Mouse (Mus musculus) hematopoietic stem cell, adult 5-6 weeks (primary cell): ENCODE measurements around the gene Gm49711. TPM values are rescaled to one million over a fixed set of nuclear protein-coding genes. Genes with fewer than 3 reads are reported as not detected.

Experiments
- ATAC-seq, 2 experiments: fragments of 125-278 bp in 1 of 2; replicated peaks in 1 of 2; 2 replicates each; pipeline ENCODE4 v1.8.0; 2016 to 2017; ENCODE audit warnings: inconsistent platforms in 2 of 2, mild to moderate bottlenecking in 2 of 2, moderate number of reproducible peaks in 2 of 2, low read depth in 1 of 2, moderate TSS enrichment in 1 of 2; ENCODE audit not compliant: low FRiP score in 2 of 2, poor library complexity in 2 of 2, severe bottlenecking in 2 of 2, insufficient read depth in 1 of 2, low TSS enrichment in 1 of 2
- total RNA-seq: library from RNA; stranded (forward); fragments of 172-1452, 232-1000 nt; gene quantifications from 2 replicates; pipeline ENCODE4 v1.2.3, GENCODE M21; 2017

Gm49711 gene
- total RNA-seq, 1 experiment from 2014 or later: not detected

DNA sequence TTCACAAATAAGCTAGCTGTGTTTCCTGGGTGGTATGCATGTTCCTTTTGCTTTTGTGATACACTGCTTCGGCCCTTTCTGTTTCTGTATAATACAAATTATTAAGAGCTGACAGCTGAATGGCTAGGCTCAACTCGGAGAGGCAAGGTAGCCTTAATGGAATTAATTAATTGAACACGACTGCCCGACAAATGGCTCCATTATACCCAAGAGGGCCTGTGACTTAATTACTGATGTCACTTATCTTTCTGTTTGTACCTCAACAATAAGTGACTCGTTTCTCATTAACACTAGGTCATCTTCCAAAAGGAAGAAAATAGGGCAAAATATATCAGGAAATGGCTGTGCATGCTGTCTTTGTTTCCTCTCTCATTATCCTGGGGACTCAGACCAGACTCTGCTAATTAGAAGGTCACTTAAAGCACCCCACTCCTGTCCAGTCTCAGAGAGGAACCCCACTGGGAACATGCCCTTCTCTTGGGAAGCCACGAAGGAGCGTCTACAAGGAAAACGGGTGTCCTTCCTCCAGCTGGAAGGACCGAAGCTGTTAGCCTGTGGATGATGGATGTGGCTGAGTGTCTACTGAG, 84.4 kb downstream of the Gm49711 start:
- no peak for ATAC-seq

GRCm38 (mm10) chr16:92147631-92148366, 89.7 kb downstream of the Gm49711 start:
- no peak for ATAC-seq

DNA sequence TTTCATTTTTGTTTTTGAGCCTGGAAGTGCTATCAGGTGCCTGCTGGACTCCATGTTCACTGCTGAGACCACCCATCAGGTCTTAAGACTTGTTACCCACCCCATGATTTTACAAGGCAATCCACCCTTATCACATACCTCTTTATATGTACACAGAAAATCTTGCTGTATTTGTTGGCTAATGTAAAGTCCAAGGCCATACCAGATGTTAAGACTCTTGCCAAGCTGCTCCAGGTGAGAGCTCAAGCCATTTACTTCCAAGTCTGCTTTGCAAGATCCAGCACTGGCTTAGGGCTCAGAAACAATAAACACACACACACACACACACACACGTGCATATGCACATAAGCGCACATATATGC, 90.2 kb downstream of the Gm49711 start:
- ATAC-seq: no peak

DNA sequence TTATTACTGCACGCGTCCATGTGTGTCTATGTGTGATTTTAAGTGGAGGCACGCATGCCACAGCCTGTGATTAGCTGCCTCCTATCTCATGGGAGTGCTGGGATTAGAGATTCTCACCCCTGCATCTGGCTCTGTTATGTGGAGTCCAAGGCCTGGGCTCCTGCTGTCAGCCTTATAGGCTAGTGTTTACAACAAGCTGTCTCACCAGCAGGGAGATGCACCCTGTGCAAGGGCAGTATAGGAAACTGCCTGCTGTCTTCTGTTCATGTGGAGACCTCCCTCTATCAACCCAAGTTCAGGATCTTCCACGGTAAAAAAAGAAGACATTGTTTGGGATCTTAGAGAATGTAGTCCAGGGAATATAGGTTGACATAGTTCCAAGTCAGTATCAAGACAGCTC, 92.9 kb downstream of the Gm49711 start:
- no peak for ATAC-seq

DNA sequence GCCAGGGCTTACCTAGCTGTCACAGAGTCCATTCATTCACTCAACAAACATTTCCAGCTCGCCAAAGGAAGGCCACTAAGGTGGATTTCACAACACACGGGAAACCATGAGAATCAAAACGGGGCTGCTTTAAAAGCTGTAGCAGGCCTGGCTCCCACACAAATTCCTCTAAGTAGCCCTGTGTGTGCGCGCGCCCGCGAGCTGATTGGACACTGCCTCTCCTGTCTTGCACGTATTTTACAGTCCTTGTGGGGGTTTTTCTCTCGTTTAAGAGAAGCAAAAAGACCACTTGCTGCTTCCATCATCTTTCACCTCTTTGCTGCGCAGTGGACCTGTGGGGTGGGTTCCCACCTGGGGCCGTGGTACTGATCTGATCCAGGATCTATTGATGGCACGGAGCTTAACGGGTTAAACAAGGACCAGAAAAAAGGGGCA, 99.9 kb downstream of the Gm49711 start:
- ATAC-seq: no peak

GRCm38 (mm10) chr16:92158461-92159091, 100.5 kb downstream of the Gm49711 start:
- peak; percentile 67 to 76 for ATAC-seq

DNA sequence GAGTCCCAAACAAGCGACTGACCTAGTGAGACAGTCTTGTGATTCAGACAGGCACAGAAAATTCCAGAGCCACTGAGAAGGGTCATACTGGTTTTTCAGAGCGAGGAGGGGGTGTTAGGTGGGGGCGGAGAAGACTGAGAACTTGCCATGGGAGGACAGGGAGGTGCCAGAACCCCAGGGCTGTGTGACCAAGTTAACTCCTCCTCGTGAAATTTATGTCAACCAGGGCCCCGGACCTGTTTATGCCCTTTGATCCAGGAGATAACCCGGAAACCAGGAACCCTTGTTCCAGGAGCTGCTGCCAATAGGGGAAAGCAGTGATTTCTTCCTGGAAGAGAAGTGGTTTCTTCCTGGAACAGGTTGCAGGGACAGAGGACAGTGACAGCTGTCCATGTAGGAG, 101.0 kb downstream of the Gm49711 start:
- no peak for ATAC-seq

DNA sequence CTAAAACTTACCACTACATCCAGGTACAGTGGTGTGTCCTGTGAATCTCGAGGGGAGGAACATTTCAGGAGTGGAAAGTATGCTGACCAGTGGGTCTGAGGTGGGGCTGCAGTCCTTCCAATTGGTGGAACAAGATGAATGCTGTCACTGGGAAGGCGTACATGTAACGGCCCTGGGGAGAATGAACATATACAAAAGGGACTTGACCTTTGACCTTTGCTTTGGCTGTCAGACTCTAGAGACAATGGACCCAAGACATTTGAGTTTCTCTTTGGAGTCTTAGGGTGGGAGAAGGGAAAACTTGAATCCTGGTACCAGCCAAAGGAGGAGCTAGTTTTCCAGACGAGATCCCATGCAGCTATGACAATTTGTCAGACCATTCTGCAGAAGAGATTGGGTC, 104.2 kb downstream of the Gm49711 start:
- ATAC-seq: no peak

DNA sequence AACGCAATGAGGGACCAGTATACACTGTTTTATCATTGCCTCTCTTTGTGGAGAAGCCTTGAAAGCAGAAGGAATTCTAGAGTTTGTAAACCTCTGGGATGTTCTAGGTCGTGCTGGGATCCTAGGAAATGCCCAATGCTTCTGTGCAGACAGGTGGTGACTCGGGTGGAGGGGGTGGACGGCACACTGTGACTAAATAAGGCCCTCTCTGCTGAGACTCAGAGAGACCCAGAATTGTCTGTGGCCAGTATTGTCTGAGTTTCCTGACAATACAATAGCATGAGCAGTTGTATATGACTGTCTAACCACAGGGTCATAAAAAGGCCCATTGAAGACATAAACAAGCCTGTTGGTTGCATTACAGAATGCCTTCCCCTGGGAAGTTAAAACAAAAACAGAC, 105.4 kb downstream of the Gm49711 start:
- ATAC-seq: no peak

- no peak for ATAC-seq
Observed at GRCm38 (mm10) chr16:92176052-92176451, 117.9 kb downstream of the Gm49711 start.

DNA sequence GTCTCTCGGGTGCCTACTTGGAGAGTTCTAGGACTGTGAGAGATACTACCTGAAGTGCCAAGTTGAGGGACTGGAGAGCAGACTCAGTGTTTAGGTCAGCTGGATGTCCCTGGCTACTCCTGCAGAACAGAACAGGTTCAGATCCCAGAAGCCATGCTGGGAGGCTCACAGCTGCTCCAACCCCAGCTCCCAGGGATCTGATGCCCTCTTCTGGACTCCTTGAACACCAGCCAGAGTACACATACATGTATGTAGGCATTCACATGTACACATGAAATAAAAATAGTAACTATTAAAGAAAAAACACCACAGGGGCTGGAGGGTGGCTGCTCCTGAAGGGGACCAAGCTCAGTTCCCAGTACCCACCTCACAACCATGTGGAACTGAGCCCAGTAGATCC, 119.6 kb downstream of the Gm49711 start:
- no peak for ATAC-seq

DNA sequence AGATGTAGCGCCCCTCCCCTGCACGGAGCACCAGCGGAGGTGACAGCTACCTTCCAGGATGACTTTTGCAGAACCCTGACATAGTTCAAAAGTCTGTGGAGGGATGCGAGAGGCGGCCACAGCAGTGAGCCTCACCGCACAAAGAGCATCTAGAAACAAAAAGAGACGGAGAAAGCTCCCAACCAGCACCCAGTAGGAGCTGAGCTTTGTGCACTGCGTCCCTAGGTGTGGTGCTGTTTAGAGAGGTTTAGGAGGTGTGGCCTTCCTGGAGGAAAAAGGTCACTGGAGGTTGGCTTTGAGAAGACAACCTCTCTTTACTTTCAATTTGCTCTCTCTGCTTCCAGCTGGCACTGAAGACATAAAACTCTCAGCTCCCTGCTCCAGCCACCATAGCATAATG, 121.2 kb downstream of the Gm49711 start:
- no peak for ATAC-seq

DNA sequence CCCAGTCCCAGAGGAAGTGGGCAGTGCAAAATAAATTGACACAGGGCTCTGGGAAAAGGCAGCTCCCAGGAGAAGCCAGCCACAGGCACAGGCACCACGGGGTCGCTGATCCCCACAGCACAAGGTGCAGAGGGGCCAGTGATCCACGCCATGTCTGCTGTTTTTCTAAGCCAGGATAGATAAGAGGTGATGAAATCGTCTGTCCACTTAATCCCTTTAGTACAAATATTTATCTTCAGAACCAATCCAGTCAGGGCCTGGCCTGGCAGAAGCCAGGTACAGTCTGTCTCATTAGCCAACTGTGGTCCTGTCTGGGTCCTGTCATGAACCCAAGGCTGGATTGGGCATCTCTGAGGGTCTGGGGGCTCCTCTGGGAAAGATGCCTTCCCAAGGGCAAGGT, 125.4 kb downstream of the Gm49711 start:
- no peak for ATAC-seq

DNA sequence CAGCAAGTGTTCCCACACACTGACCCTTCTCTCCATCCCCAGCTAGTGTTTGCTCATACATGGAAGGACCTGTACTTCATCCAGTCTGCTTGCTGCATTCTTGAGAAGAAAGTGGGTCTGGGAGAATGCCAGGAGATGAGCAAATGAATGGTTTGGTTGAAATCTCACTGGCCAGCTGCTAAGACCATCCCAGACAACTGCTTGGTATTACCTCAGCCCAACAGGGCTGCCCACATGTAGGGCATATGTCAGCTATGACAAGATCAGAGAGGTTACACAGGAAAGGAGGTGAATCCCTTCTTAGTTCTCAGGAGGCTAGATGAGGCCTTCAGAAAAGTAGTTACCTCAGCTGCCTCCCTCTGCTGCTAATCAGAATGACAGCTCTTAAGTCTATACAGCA, 132.5 kb downstream of the Gm49711 start:
- ATAC-seq: no peak

- no peak for ATAC-seq
Observed at GRCm38 (mm10) chr16:92195094-92195493, 137.0 kb downstream of the Gm49711 start.

DNA sequence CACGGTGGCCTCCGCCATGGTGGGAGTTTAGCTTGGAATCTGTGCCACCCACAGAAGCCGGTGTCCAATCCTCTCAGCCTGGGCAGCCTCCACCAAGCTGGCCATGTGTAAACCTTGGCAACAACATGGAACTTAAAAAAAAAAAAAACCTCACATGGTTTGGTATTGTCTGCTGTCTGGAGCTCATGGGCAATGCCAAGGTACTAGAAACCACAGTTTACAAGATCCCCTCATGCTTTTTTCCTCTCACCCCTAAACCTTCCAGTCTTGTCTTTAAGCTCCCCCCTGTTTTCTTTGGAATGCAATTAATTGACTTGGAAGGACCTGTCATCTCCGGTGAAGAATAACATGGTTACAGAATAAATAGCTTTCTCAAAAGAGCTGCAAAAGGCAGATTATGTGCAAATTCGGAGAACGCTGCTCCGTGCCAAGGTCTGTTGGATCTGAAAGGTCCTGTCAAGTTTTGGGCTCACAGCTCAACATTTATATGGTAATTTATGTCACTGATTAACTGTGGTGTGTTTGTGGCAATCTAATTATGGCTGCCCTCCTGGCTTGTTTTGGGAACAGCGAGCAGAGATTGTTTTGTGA, 138.7 kb downstream of the Gm49711 start:
- ATAC-seq: no peak

GRCm38 (mm10) chr16:92200615-92201014, 142.5 kb downstream of the Gm49711 start:
- ATAC-seq: no peak

DNA sequence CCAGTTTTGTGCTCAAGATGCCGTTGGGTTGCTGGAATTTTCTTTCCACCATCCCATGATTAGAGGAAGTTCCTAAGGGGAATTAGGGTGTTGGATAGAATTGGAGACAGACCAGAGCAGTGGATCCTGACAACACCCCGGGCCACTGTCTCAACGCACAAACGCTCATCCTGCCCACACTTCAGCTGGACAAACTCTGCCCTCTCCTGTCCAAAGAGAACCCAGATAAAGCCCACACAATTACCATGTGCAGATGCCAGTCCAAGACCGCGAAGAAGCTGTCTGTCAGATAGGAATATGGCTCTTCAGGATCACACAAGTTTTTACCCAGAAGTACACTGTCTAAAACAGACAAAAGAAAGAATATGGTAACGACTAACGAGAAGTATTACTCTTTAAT, 145.5 kb downstream of the Gm49711 start:
- ATAC-seq: no peak
